Mouse (Mus musculus) megakaryocyte, embryonic 14.5 days (primary cell): ENCODE measurements around the gene Atp5h.

Experiments
- FLI1 ChIP-seq: IDR thresholded peaks from 2 replicates; pipeline ENCODE4 v1.6.1; 2012; ENCODE audit warnings: low read length, inconsistent platforms, mixed read lengths
- GATA1 ChIP-seq: IDR thresholded peaks from 3 replicates; pipeline ENCODE4 v1.6.1; 2012; ENCODE audit warnings: mixed read lengths, low read length, inconsistent platforms, borderline replicate concordance

DNA sequence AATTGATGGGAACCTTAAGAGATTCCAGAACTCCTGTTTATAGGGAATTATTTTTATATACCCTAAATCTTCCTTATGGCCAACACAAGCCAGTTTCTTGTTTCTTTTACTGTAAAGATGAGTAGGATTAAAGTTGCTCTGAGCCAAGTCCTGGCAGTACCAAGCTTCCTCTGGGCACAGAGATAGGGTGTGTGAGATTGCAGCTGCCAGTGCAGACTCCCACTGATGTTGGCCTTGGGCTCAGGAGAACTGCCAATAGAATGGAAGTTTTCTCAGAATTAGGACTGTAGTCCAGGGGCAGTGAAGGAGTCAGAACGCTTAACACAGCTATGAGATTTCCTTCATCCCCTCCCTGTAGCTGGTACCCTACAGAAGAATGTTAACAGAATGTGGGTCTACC lies 1.6 kb upstream of the Atp5h start:
- TF ChIP-seq GATA1 (no peak), FLI1 (no peak)
